Mouse (Mus musculus) midbrain, embryonic 13.5 days (tissue): Measurements from ENCODE around the gene Cyp17a1. TPM values are rescaled to one million over a fixed set of nuclear protein-coding genes. Genes with fewer than 3 reads are reported as not detected.

Experiments used
- ATAC-seq: fragments of 200-750 bp; cut with Nextera tagmentation; 2 replicates; pipeline ENCODE4 v1.8.0; 2017; ENCODE audit warnings: mild to moderate bottlenecking, moderate TSS enrichment, moderate library complexity
- H3K27ac ChIP-seq: fragments of 300-500 bp; sonication (generic); 2 replicates; pipeline ENCODE4 v1.5.1; 2015; ENCODE audit warnings: inconsistent platforms, mild to moderate bottlenecking, moderate library complexity
- H3K27me3 ChIP-seq: fragments of 300-500 bp; sonication (generic); 2 replicates; pipeline ENCODE4 v1.6.1; 2015; ENCODE audit warnings: mild to moderate bottlenecking, inconsistent platforms
- H3K36me3 ChIP-seq: fragments of 300-500 bp; sonication (generic); 2 replicates; pipeline ENCODE4 v1.6.1; 2015; ENCODE audit warnings: mild to moderate bottlenecking, inconsistent platforms
- H3K4me1 ChIP-seq: fragments of 300-500 bp; sonication (generic); replicated peaks from 2 replicates; pipeline ENCODE4 v1.6.1; 2015; ENCODE audit warnings: inconsistent platforms
- H3K4me2 ChIP-seq: fragments of 300-500 bp; sonication (generic); replicated peaks from 2 replicates; pipeline ENCODE4 v1.6.1; 2015; ENCODE audit warnings: moderate library complexity, mild to moderate bottlenecking, inconsistent platforms
- H3K4me3 ChIP-seq: fragments of 300-500 bp; sonication (generic); replicated peaks from 2 replicates; pipeline ENCODE4 v1.5.1; 2015; ENCODE audit warnings: mild to moderate bottlenecking, inconsistent platforms
- H3K9ac ChIP-seq: fragments of 300-500 bp; sonication (generic); replicated peaks from 2 replicates; pipeline ENCODE4 v1.6.1; 2015; ENCODE audit warnings: mild to moderate bottlenecking, inconsistent platforms
- H3K9me3 ChIP-seq: fragments of 300-500 bp; sonication (generic); 2 replicates; pipeline ENCODE4 v1.6.1; 2016; ENCODE audit warnings: mild to moderate bottlenecking, inconsistent platforms
- WGBS: fragments of 180-500 bp; shearing (Covaris S2); methylation state at CpG from one replicate; pipeline ENCODE4 v1.1.7; 2015; 5-methylcytosine and 5-hydroxymethylcytosine counted together
- polyA plus RNA-seq: library from polyadenylated mRNA; unstranded; fragments of >200 nt; fragmentation: Nextera tagmentation; extraction: Ambion mirVana; gene quantifications from 2 replicates; pipeline ENCODE4 v1.2.1, GENCODE M21; 2015

The Cyp17a1 gene
- polyA plus RNA-seq, 1 experiment from 2014 or later: not detected

DNA sequence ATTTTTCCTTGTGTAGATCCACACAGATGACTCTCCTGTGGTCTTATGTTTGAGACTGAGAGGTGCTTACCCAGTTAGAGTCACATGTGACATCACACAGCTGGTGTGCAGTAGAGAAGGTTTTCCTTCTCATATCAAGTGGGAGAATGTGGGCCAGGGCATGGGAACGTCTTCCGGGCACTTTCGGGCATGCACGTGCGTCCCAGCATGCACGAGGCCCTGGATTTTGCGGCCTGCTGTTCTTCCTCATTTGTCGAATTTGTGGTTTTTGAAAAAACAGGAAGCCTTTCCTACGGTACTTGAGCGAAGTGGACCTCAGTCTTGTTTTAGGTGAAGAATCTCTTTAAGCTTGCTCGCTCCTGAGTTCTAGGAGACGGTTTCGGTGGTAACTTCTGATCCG is 24.4 kb downstream of the Cyp17a1 start:
- ATAC-seq: no peak
- H3K27me3 ChIP-seq: no peaks in the 10 kb centered on the region
- no peak overlapping the region for H3K27ac ChIP-seq
- peaks cover 21% of the 10 kb centered on the region for H3K4me1 ChIP-seq
- no peak overlapping the region for H3K9ac ChIP-seq
- H3K4me3 ChIP-seq: no peak overlapping the region
- H3K4me2 ChIP-seq: no peak overlapping the region
- 94% methylated on average over 14 of the region's 14 CpGs for WGBS
- peaks cover 47% of the 10 kb centered on the region for H3K36me3 ChIP-seq
- H3K9me3 ChIP-seq: no peaks in the 10 kb centered on the region

DNA sequence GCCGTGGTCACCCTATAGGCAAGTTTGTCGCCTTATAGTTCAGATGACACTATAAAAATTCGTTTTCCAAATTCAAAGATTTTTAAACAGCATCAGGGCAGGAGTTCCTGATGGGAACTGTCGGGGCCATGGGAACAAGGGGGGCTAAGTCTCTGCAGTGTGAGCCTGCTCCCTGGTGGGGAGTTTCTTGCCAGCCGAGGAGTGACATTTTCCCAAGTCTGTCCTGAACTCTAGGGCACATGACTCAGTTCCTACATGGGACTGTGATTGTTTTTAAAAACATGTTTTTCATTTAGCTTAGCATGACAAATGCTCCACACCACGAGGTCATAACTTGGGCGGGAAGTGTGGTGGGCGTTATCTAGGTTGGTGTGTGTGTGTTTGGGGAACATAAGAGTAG is 25.1 kb downstream of the Cyp17a1 start:
- H3K4me2 ChIP-seq: no peak overlapping the region
- H3K27me3 ChIP-seq: no peaks in the 10 kb centered on the region
- H3K4me1 ChIP-seq: peaks cover 28% of the 10 kb centered on the region
- H3K9me3 ChIP-seq: no peaks in the 10 kb centered on the region
- 86% methylated on average over 8 of the region's 8 CpGs for WGBS
- ATAC-seq: no peak
- H3K36me3 ChIP-seq: peaks cover 40% of the 10 kb centered on the region
- H3K27ac ChIP-seq: no peak overlapping the region
- no peak overlapping the region for H3K4me3 ChIP-seq
- H3K9ac ChIP-seq: no peak overlapping the region

DNA sequence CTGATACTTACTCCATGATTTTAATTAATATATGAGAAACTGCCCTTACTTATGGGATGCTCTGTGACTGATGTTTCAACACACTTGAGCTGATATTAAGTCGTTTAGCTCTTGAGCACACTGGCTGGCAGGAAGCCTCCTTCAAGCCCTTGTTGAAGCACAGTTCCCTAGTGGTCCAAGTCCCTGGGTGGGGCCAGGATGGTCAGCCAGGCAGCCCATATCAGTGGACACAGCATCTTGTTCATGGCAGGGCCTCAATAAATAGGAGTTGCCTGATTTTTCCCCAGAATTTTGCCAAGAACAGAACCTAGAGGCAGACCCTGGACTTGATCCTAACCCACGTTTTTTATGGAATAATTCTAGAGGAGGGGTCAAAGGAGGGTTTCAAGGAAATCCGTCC is 25.7 kb downstream of the Cyp17a1 start:
- H3K9ac ChIP-seq: no peak overlapping the region
- no peak overlapping the region for H3K4me2 ChIP-seq
- H3K27me3 ChIP-seq: no peaks in the 10 kb centered on the region
- H3K4me1 ChIP-seq: peaks cover 34% of the 10 kb centered on the region
- H3K27ac ChIP-seq: no peak overlapping the region
- ATAC-seq: no peak
- H3K36me3 ChIP-seq: peaks cover 36% of the 10 kb centered on the region
- no peak overlapping the region for H3K4me3 ChIP-seq
- 88% methylated on average over 3 of the region's 3 CpGs for WGBS
- H3K9me3 ChIP-seq: no peaks in the 10 kb centered on the region

DNA sequence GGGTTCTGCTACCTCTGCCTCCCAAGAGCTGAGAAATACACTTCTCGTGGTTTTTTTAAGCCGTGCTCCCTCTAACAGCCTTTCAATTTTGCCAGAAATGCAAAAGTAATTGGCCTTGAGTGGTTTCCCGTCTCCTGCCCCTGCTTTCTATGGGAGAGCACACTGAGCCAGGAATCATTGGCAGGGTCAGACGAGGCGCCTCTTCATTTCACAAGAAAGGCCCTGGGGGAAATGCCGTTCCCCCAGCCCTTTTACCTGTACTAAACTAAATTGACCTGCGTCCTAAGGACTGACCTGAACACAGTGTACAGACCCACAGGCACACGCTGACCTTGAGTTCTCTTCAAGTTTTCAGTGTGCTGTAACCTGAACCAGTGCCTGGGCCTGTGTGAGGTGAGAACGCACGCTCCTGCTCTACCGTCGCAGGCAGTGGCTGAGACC is 26.9 kb downstream of the Cyp17a1 start:
- Histone ChIP-seq H3K4me3 (no peak overlapping the region), H3K36me3 (peaks cover 31% of the 10 kb centered on the region), H3K4me2 (no peak overlapping the region), H3K27ac (0 out of 2 replicates have a peak overlapping the region, but pooled peaks have one; percentile 7), H3K27me3 (no peaks in the 10 kb centered on the region), H3K9me3 (no peaks in the 10 kb centered on the region), H3K9ac (no peak overlapping the region), H3K4me1 (peaks cover 46% of the 10 kb centered on the region)
- WGBS: 85% methylated on average over 12 of the region's 12 CpGs
- no peak for ATAC-seq

DNA sequence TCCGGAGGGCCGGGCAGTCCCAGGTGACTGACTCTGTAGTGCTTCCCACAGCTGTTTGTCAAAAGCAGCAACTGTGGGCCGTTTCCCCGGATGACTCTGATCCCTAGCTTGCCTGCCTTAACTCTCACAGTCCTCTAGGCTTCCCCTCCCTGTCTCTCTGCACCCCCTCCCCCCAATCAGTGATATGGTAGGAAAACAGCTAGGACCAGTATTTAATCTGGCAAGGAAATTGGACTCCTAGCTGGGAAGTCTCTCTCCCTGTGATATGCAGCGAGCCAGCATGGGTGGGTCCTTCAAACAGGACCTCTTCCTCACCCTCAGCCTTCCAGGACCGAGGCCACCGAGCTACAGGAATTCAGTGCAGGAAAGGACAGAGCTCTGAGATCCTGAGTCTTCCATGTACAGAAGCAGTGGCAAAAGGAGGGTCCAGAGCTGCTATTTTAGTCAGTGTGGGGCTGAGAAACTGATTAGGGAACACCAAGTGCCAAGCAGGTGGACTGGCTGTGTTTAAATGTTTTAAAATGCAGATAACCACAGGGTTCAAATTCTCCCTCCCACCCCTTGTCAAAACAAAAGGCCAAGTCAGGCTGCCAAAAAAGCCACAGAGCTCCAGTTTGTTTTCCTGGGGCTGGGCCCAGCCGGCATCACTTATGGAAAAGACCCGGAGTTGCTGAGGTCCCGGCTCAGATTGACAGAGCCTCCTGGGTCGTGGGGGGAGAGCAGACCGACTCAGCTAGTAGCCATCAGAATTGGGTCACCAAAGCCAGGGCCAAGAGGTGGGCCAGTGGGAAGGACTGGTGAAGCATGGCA is 28.0 kb downstream of the Cyp17a1 start:
- H3K4me2 ChIP-seq: no peak overlapping the region
- H3K27ac ChIP-seq: peak overlapping the region; percentile 56
- peaks cover 51% of the 10 kb centered on the region for H3K4me1 ChIP-seq
- H3K9ac ChIP-seq: peak overlapping the region; percentile 48; the same call in 1 of the 2 replicates
- H3K9me3 ChIP-seq: no peaks in the 10 kb centered on the region
- no peak overlapping the region for H3K4me3 ChIP-seq
- no peaks in the 10 kb centered on the region for H3K27me3 ChIP-seq
- no peak for ATAC-seq
- WGBS: 36% methylated on average over 12 of the region's 12 CpGs
- peaks cover 31% of the 10 kb centered on the region for H3K36me3 ChIP-seq

DNA sequence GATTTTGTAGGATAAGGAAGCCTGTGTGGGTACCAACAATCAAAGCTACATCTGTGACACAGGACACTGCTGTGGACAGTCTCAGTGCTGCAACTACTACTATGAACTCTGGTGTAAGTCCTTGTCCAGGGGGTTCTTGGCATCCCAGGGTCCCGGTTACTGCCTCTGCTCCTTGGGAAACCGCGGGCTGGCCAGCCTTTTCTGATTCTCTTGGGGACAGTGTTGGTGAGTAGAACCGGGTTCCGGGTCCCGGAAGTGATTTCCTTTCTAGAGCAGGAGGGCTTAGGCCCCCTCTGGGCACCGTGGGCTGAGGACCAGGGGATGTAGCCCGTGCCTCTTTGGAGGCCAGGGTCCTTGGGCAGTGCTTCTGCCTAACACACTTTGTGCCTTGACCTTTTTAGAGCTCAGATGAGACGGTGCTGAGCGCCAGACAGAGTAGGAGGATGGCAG is 28.6 kb downstream of the Cyp17a1 start:
- no peak overlapping the region for H3K4me2 ChIP-seq
- ATAC-seq: no peak
- peak overlapping the region; percentile 56 for H3K27ac ChIP-seq
- no peaks in the 10 kb centered on the region for H3K27me3 ChIP-seq
- 82% methylated on average over 10 of the region's 10 CpGs for WGBS
- no peaks in the 10 kb centered on the region for H3K9me3 ChIP-seq
- no peak overlapping the region for H3K4me3 ChIP-seq
- H3K4me1 ChIP-seq: peaks cover 51% of the 10 kb centered on the region
- peaks cover 29% of the 10 kb centered on the region for H3K36me3 ChIP-seq
- peak overlapping the region; percentile 48; the same call in 1 of the 2 replicates for H3K9ac ChIP-seq

DNA sequence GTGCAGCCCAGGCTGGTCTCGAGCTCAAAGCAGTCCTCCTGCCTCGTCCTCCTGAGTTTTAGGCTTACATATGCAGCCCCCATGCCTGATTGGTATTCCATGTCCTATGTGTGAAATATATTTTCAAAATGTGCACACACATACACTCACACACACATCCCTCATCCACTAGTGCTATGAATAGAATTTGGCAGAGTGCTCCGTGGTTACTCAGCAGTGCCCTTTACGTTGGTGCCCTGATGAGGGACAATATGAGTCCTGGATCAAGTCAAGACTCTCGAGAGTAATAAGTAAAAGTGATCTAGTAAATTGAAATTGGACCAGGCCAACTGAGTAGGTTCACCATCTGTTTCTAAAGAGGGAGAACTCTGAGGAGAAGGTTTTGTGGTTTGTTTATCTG is 29.7 kb downstream of the Cyp17a1 start:
- no peak overlapping the region for H3K4me3 ChIP-seq
- H3K36me3 ChIP-seq: peaks cover 21% of the 10 kb centered on the region
- WGBS: 84% methylated on average over 5 of the region's 5 CpGs
- no peak for ATAC-seq
- H3K9ac ChIP-seq: no peak overlapping the region
- no peak overlapping the region for H3K4me2 ChIP-seq
- H3K4me1 ChIP-seq: peaks cover 51% of the 10 kb centered on the region
- no peaks in the 10 kb centered on the region for H3K27me3 ChIP-seq
- H3K27ac ChIP-seq: no peak overlapping the region
- H3K9me3 ChIP-seq: no peaks in the 10 kb centered on the region

DNA sequence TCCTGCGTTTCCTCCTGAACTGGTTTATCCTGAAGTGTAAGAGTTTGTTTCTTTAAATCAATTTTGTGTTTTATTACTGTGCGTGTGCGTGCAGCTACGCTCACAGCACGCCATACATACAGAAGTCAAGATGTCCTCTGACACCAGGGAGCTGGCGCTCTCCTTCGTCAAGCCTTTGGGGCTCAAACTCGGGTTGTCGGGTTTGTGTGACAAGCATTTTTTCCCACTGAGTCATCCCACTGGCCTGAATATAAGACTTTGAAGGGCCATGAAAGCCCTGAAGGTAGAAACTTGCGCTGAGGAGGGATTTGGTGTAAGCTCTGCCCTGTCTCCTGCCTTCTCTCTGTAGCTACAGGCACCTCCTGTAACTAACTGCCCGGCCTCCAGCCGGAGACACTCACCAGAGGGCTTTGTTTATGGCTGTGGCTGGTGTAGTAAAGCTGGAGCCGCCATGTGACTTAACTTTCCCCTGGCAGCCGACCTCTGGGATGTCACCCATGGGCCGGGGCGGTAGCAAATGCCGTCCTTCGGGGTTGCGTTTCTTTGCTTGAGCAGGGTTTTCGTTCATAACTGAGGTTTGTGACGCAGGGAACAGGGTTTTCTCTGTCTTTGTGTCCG is 30.7 kb downstream of the Cyp17a1 start:
- Histone ChIP-seq H3K9me3 (no peaks in the 10 kb centered on the region), H3K4me3 (no peak overlapping the region), H3K4me1 (peaks cover 54% of the 10 kb centered on the region), H3K36me3 (peaks cover 28% of the 10 kb centered on the region), H3K4me2 (no peak overlapping the region), H3K9ac (peak overlapping the region; percentile 34; the same call in 1 of the 2 replicates), H3K27me3 (no peaks in the 10 kb centered on the region), H3K27ac (peak overlapping the region; percentile 71)
- ATAC-seq: no peak
- 73% methylated on average over 22 of the region's 22 CpGs for WGBS

DNA sequence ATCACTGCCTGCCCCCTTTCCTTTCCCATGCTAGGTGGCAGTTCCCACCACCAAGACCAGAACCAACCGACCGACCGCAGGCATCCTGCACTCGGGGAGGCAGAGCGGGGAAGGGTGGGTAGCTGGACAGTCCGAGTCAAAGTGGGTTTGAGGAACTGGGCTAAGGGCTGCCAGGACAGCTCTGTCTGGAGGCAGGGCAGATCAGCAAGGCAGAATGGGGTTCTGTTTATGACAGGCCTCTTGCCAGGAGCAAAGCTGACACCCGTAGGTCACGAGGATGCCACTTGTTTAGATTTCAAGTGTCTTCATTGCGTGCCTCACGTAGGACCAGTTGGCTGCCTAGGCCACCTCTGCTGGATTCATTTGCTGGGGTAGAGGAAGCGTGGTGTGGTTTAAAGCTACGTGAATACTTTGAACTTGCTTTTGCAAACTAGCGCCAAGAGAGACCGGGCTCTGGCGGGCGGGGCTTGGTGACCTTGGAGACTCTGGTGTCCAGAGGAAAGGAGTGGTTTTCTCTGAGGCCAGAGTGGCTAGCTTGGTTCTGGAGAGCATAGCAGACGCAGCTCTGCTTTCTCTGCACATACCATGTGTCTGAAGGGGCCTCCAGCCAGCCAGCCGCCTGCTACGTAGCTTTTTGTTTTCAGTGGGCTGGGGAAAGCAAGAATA is 31.4 kb downstream of the Cyp17a1 start:
- Histone ChIP-seq H3K4me3 (no peak overlapping the region), H3K4me2 (no peak overlapping the region), H3K27ac (peak overlapping the region; percentile 71), H3K36me3 (peaks cover 26% of the 10 kb centered on the region), H3K9ac (peak overlapping the region; percentile 34; the same call in 1 of the 2 replicates), H3K27me3 (no peaks in the 10 kb centered on the region), H3K4me1 (peaks cover 57% of the 10 kb centered on the region), H3K9me3 (no peaks in the 10 kb centered on the region)
- no peak for ATAC-seq
- 73% methylated on average over 19 of the region's 19 CpGs for WGBS

DNA sequence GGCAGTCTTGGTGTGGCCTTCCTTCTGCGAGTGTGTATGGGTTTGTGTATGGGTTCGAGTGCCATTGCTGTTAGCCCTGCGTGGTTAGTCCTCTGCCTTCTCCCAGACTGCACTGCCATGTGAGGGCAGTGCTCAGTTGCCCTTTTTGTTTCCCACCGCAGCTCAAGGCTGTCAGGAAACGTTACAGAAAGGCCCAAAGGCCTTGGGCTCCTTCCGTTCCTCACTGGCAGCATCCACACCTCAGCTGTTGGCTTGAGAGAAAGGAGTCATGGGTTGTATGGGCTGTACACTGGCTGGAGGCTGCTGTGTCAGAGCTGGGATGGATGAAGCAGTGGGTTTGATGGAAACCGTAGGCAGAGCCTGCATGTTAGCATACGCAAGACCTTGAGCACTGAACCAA is 32.2 kb downstream of the Cyp17a1 start:
- H3K4me3 ChIP-seq: no peak overlapping the region
- H3K9ac ChIP-seq: no peak overlapping the region
- H3K4me1 ChIP-seq: peaks cover 61% of the 10 kb centered on the region
- peaks cover 18% of the 10 kb centered on the region for H3K36me3 ChIP-seq
- no peaks in the 10 kb centered on the region for H3K9me3 ChIP-seq
- H3K4me2 ChIP-seq: no peak overlapping the region
- no peak for ATAC-seq
- H3K27ac ChIP-seq: no peak overlapping the region
- H3K27me3 ChIP-seq: no peaks in the 10 kb centered on the region
- 91% methylated on average over 8 of the region's 8 CpGs for WGBS

DNA sequence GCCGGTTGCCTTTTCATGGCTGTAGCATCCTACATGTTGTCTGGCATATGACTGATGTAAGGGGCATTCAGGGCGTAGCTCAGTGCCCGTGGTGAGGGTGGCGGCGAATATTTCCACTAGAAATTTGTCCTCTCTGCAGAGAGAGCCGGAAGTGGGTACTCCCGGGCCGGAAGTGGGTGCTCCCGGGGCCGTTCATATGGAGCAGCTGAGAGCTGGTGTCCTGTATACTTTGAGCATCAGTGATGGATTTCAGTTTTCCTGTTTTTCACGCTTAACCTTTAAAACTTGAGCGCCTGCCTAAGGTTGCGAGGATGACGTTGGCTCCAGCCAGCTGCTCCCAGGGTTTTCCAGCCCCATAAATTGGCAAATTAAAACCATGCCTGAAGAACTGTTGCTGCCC is 33.5 kb downstream of the Cyp17a1 start:
- Histone ChIP-seq H3K27me3 (no peaks in the 10 kb centered on the region), H3K4me1 (peaks cover 51% of the 10 kb centered on the region), H3K36me3 (peaks cover 10% of the 10 kb centered on the region), H3K27ac (no peak overlapping the region), H3K9me3 (no peaks in the 10 kb centered on the region), H3K4me2 (no peak overlapping the region), H3K9ac (no peak overlapping the region), H3K4me3 (no peak overlapping the region)
- no peak for ATAC-seq
- 94% methylated on average over 14 of the region's 14 CpGs for WGBS

DNA sequence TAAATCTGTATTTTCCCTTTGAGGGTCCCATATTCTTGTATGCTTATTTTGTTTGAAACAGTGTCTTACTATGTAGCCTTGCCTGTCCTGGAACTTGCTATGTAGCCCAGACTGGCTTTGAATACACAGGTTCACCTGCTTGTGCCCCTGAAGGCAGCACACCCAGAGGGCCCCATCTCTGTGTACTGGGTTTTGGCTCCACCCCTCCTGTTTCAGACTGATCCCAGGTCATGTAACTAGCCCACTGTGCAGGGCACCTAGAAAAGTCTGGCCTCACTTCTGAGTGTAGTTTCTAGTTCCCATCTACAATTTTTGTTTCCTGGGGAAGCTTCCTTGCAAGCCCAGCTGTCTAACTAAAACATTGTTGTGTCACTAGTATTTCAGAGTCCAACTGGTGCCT is 33.9 kb downstream of the Cyp17a1 start:
- Histone ChIP-seq H3K4me3 (no peak overlapping the region), H3K27ac (no peak overlapping the region), H3K4me2 (no peak overlapping the region), H3K9ac (no peak overlapping the region), H3K4me1 (peaks cover 46% of the 10 kb centered on the region), H3K36me3 (peaks cover 9% of the 10 kb centered on the region), H3K9me3 (no peaks in the 10 kb centered on the region), H3K27me3 (no peaks in the 10 kb centered on the region)
- ATAC-seq: no peak
